Mouse (Mus musculus) bone marrow, adult 2 months (tissue): ENCODE measurements around the gene Zdbf2. TPM values are rescaled to one million over a fixed set of nuclear protein-coding genes. Genes with fewer than 3 reads are reported as not detected.
"Not testable (repeated sequence)": the region's sequence is repeated elsewhere in the genome, so short reads cannot be mapped to it uniquely, and the experiment has no call there.

ENCODE experiments used
- H3K27ac ChIP-seq: fragments of 200-500 bp; 2 replicates; pipeline ENCODE4 v1.5.1; 2012; ENCODE audit warnings: low read depth, mild to moderate bottlenecking, control low read depth, inconsistent platforms, low read length; ENCODE audit not compliant: control insufficient read depth, poor library complexity, insufficient read depth
- H3K4me1 ChIP-seq: fragments of 200-500 bp; 2 replicates; pipeline ENCODE4 v1.6.1; 2011; ENCODE audit warnings: low read length; ENCODE audit not compliant: control insufficient read depth, insufficient read depth
- H3K4me3 ChIP-seq: fragments of 200-500 bp; replicated peaks from 2 replicates; pipeline ENCODE3; 2011; ENCODE audit warnings: mild to moderate bottlenecking, low read depth, low read length, control low read depth; ENCODE audit not compliant: control insufficient read depth
- CTCF ChIP-seq: fragments of 200-500 bp; IDR thresholded peaks from 2 replicates; pipeline ENCODE4 v1.5.1; 2011; ENCODE audit warnings: low read length, control low read depth; ENCODE audit not compliant: control insufficient read depth, insufficient read depth
- POLR2A ChIP-seq: fragments of 200-500 bp; IDR thresholded peaks from 2 replicates; pipeline ENCODE4 v1.6.1; 2011; ENCODE audit warnings: low read depth, mild to moderate bottlenecking, control low read depth, low read length, borderline replicate concordance; ENCODE audit not compliant: control insufficient read depth
- WGBS: fragments of 180-500 bp; shearing (Covaris S2); methylation state at CpG from one replicate; pipeline ENCODE4 v1.1.7; 2018; 5-methylcytosine and 5-hydroxymethylcytosine counted together
- polyA plus RNA-seq: library from polyadenylated mRNA; stranded (reverse); fragments of >200 nt; gene quantifications from 2 replicates; pipeline ENCODE4 v1.2.4, GENCODE M21; 2011; ENCODE audit warnings: low replicate concordance; ENCODE audit not compliant: missing spikeins, insufficient read depth, insufficient read length

The Zdbf2 gene
- polyA plus RNA-seq, 1 experiment = 1.1 TPM

GRCm38 (mm10) chr1:63273339-63273951 lies 380 bp downstream of the Zdbf2 start:
- no peak for TF ChIP-seq POLR2A
- no peak for TF ChIP-seq CTCF
- Histone ChIP-seq H3K4me3 (no peak overlapping the region), H3K4me1 (no peaks in the 10 kb centered on the region), H3K27ac (no peak overlapping the region)
- 2% methylated on average over 87 of the region's 89 CpGs for WGBS

DNA sequence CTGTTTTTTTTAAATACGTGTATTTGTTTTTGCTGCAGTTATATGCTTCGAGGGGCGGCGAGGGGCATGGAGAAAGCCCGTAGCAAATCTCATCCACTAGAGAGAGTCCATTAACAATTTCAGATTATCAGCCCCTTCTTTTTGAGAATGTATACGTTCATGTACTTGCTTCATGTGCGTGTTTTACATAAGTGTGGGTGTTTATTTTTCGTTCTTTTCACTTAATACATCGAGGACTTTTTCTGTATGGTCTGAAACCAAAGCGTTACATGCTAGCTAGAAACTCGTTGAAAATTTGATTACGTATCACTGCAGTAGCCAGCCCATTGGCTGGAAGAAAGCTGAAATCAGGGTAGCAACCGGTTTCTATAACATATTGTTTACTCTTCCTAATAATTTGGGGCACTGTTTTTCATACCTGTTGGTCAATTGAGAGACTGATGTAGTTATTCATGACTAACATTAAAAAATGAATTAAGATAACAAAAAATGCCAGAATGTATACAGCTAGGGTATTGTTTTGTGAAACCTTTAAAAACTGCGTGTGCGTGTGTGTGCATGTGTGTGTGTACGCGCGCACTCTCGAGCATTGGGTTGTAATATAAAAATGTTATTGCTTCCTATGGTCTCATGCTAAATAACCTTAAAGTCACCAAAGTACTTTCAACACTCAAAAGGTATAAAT lies 1.1 kb downstream of the Zdbf2 start:
- H3K4me3 ChIP-seq = no peak overlapping the region
- 21% methylated on average over 19 of the region's 19 CpGs for WGBS
- H3K4me1 ChIP-seq = no peaks in the 10 kb centered on the region
- H3K27ac ChIP-seq = no peak overlapping the region
- no peak for TF ChIP-seq CTCF
- no peak for TF ChIP-seq POLR2A

- TF ChIP-seq POLR2A (no peak), CTCF (no peak)
- Histone ChIP-seq H3K27ac (no peak overlapping the region), H3K4me3 (no peak overlapping the region), H3K4me1 (no peaks in the 10 kb centered on the region)
- WGBS = 49% methylated on average over 5 of the region's 5 CpGs
Observed at GRCm38 (mm10) chr1:63278106-63278505, 5.0 kb downstream of the Zdbf2 start.

DNA sequence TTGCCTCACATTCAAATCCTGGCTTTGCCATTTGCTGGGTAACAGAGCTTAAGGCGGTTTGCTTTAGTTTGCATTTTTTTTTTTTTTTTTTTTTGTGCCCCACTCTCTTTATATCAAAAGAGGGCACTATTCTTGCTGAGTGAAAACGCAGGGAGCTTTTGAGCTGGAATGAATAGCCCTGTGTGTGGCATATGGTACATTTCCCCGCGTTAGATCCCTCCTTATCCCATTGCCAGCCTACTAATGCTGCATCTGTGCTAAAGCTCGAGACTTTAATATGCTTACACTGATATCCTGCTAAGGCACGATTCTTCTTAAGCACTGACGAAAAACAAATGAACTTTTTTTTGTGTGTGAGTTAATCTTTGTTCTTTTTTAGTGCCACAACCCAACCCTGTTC lies 20.9 kb downstream of the Zdbf2 start:
- Histone ChIP-seq H3K4me1 (no peaks in the 10 kb centered on the region), H3K27ac (no peak overlapping the region), H3K4me3 (no peak overlapping the region)
- 64% methylated on average over 7 of the region's 7 CpGs for WGBS
- TF ChIP-seq CTCF = no peak
- no peak for TF ChIP-seq POLR2A

DNA sequence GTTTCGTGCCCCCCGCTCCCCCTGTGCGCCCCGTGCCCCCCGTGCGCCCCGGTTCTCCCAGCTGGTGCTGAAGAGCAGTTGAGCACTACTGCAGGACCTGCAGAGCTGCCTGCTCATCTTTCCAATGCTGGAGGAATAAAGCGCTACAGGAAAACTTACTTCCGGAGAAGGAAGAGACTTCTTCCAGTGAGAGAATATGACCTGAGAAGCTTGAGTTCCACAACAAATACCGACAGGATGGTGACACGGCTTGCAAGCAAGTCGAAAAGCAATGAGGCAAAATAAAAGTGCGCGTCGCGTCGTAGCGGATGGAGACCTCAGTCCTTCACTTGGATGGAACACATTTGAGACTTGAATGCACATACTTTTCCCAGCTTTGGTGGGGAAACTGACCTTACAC lies 36.6 kb downstream of the Zdbf2 start:
- TF ChIP-seq CTCF = no peak
- TF ChIP-seq POLR2A = no peak
- WGBS = 56% methylated on average over 18 of the region's 18 CpGs
- H3K4me1 ChIP-seq = no peaks in the 10 kb centered on the region
- no peak overlapping the region for H3K4me3 ChIP-seq
- H3K27ac ChIP-seq = no peak overlapping the region

GRCm38 (mm10) chr1:63323565-63324132 lies 50.6 kb downstream of the Zdbf2 start:
- not testable (repeated sequence) for H3K27ac ChIP-seq, H3K4me1 ChIP-seq, H3K4me3 ChIP-seq
- WGBS = 57% methylated on average over 12 of the region's 12 CpGs

Other genes starting within 250 kb of the Zdbf2 start
- 17.8 and 33.3 TPM in 2 replicates for gene Ino80d, start 158.6 kb upstream of the Zdbf2 start, polyA plus RNA-seq
- 680 and 906 TPM in 2 replicates for gene Eef1b2, start 96.4 kb upstream of the Zdbf2 start, polyA plus RNA-seq
- 39.8 and 47.0 TPM in 2 replicates for gene Ndufs1, start 96.4 kb upstream of the Zdbf2 start, polyA plus RNA-seq
- not detected in 2 replicates for gene Gpr1, start 58.7 kb upstream of the Zdbf2 start, polyA plus RNA-seq
- gene Adam23, start 172.6 kb downstream of the Zdbf2 start, polyA plus RNA-seq = 0.40 and 1.4 TPM in 2 replicates